8 mouse cellular contexts compared by ENCODE assay signal in genomic region chr12:20614766-20615165, GRCm38 (mm10).
A peak's percentile ranks its signal among the peaks of the same experiment; 100 is the strongest.
DNase-seq lines count a peak whose midpoint lies in the region; ATAC-seq and TF ChIP-seq lines count a peak whose summit lies in the region.
"Not testable (repeated sequence)": the region's sequence is repeated elsewhere in the genome, so short reads cannot be mapped to it uniquely, and the experiment has no call there.

No protein-coding gene starts in this region.

- not testable (repeated sequence) for H3K9me3 ChIP-seq in embryonic facial prominence, embryonic 13.5 days; intestine, embryonic 15.5 days; lung, embryonic 15.5 days

- H3K27ac ChIP-seq in embryonic facial prominence, embryonic 13.5 days; intestine, embryonic 15.5 days; lung, embryonic 15.5 days; thymus, adult 2 months (ENCODE audit: control insufficient read depth, insufficient read depth, low read length): not testable (repeated sequence)

- peak overlapping the region; percentile 64; the same call in 1 of the 2 replicates for H3K9ac ChIP-seq in embryonic facial prominence, embryonic 13.5 days
- H3K9ac ChIP-seq in intestine, embryonic 15.5 days; lung, embryonic 15.5 days: not testable (repeated sequence)

- TF ChIP-seq CTCF in thymus, adult 2 months (IDR thresholded peaks at IDR 0.05; ENCODE audit: borderline replicate concordance, control insufficient read depth, extremely low read depth, insufficient read depth, low read length, poor library complexity): not testable (repeated sequence)

- peak overlapping the region; percentile 43 for H3K4me3 ChIP-seq in embryonic facial prominence, embryonic 13.5 days
- H3K4me3 ChIP-seq in intestine, embryonic 15.5 days (replicated peaks): peak overlapping the region; percentile 38
- H3K4me3 ChIP-seq in lung, embryonic 15.5 days: peak overlapping the region; percentile 42
- H3K4me3 ChIP-seq in thymus, adult 2 months (ENCODE audit: control insufficient read depth, insufficient read depth, low read length): 0 out of 2 replicates have a peak overlapping the region, but pooled peaks have one; percentile 8

- WGBS in embryonic facial prominence, embryonic 13.5 days: under 1% methylated on average over 24 of the region's 39 CpGs
- whole genome bisulfite sequencing in intestine, embryonic 15.5 days: under 1% methylated on average over 23 of the region's 39 CpGs
- 0% methylated on average over 21 of the region's 39 CpGs for WGBS in lung, embryonic 15.5 days
- WGBS in thymus, adult 2 months: 5% methylated on average over 26 of the region's 39 CpGs

- H3K4me1 ChIP-seq in embryonic facial prominence, embryonic 13.5 days; intestine, embryonic 15.5 days (replicated peaks); lung, embryonic 15.5 days; thymus, adult 2 months (replicated peaks; ENCODE audit: control insufficient read depth, insufficient read depth, low read length): not testable (repeated sequence)

- not testable (repeated sequence) for H3K27me3 ChIP-seq in embryonic facial prominence, embryonic 13.5 days; intestine, embryonic 15.5 days (replicated peaks); lung, embryonic 15.5 days; thymus, adult 2 months (ENCODE audit: control insufficient read depth, insufficient read depth, low read length)

- not testable (repeated sequence) for H3K4me2 ChIP-seq in embryonic facial prominence, embryonic 13.5 days; intestine, embryonic 15.5 days (replicated peaks)
- H3K4me2 ChIP-seq in lung, embryonic 15.5 days: peak overlapping the region; percentile 29; the same call in 1 of the 2 replicates

- ATAC-seq in embryonic facial prominence, embryonic 13.5 days (ENCODE audit: insufficient number of reproducible peaks, insufficient read depth, low FRiP score, low TSS enrichment, low read depth); intestine, embryonic 15.5 days; lung, embryonic 15.5 days (ENCODE audit: borderline replicate concordance, extremely low read depth, low FRiP score, low TSS enrichment): not testable (repeated sequence)

- H3K36me3 ChIP-seq in embryonic facial prominence, embryonic 13.5 days; intestine, embryonic 15.5 days; lung, embryonic 15.5 days; thymus, adult 2 months (ENCODE audit: control insufficient read depth, insufficient read depth, low read length): not testable (repeated sequence)

- not testable (repeated sequence) for TF ChIP-seq POLR2A in thymus, adult 2 months (IDR thresholded peaks at IDR 0.05; ENCODE audit: control insufficient read depth, extremely low read depth, insufficient read depth, low read length, poor library complexity)

- DNase-seq in adrenal gland, postnatal 10 days: peak; percentile 83
- DNase-seq in heart, adult 18-20 months: peak; percentile 72 to 89
- peak; percentile 64 to 73 for DNase-seq in layer of hippocampus, postnatal 36 days
- peak; percentile 78 for DNase-seq in ovary, postnatal 36 days (ENCODE audit: low spot score)
- DNase-seq in thymus, adult 2 months: peak; percentile 41
